Mouse (Mus musculus) midbrain, postnatal 0 days (tissue): ENCODE measurements around the gene E2f1. TPM values are rescaled to one million over a fixed set of nuclear protein-coding genes. Genes with fewer than 3 reads are reported as not detected.

ENCODE experiments used
- ATAC-seq: fragments of 200-750 bp; cut with Nextera tagmentation; 2 replicates; pipeline ENCODE4 v1.8.0; 2017; ENCODE audit warnings: moderate number of reproducible peaks, mild to moderate bottlenecking, moderate TSS enrichment, moderate library complexity; ENCODE audit not compliant: low FRiP score
- DNase-seq: peaks from one replicate; pipeline ENCODE4 v3.0.0-alpha.2; 2015; ENCODE audit warnings: low spot score
- H3K27ac ChIP-seq: fragments of 300-500 bp; sonication (generic); 2 replicates; pipeline ENCODE4 v1.5.1; 2014; ENCODE audit warnings: low read depth, mild to moderate bottlenecking, low read length, mixed read lengths
- H3K27me3 ChIP-seq: fragments of 300-500 bp; sonication (generic); 2 replicates; pipeline ENCODE4 v1.6.1; 2014; ENCODE audit warnings: low read length, control low read depth, mixed read lengths; ENCODE audit not compliant: insufficient read depth
- H3K36me3 ChIP-seq: fragments of 300-500 bp; sonication (generic); 2 replicates; pipeline ENCODE4 v1.6.1; 2014; ENCODE audit warnings: low read length, control low read depth, mixed read lengths; ENCODE audit not compliant: insufficient read depth
- H3K4me1 ChIP-seq: fragments of 300-500 bp; sonication (generic); 2 replicates; pipeline ENCODE4 v1.6.1; 2014; ENCODE audit warnings: mild to moderate bottlenecking, control low read depth, antibody characterized with exemption, low read length, mixed read lengths; ENCODE audit not compliant: insufficient read depth
- H3K4me2 ChIP-seq: fragments of 300-500 bp; sonication (generic); 2 replicates; pipeline ENCODE4 v1.6.1; 2014; ENCODE audit warnings: low read depth, mild to moderate bottlenecking, low read length, mixed read lengths; ENCODE audit not compliant: poor library complexity, severe bottlenecking
- H3K4me3 ChIP-seq: fragments of 300-500 bp; sonication (generic); 2 replicates; pipeline ENCODE4 v1.5.1; 2014; ENCODE audit warnings: low read depth, mild to moderate bottlenecking, low read length, moderate library complexity
- H3K9ac ChIP-seq: fragments of 300-500 bp; sonication (generic); replicated peaks from 2 replicates; pipeline ENCODE4 v1.6.1; 2014; ENCODE audit warnings: mild to moderate bottlenecking, low read length, moderate library complexity, mixed read lengths; ENCODE audit not compliant: poor library complexity, severe bottlenecking
- H3K9me3 ChIP-seq: fragments of 300-500 bp; sonication (generic); 2 replicates; pipeline ENCODE4 v1.6.1; 2016; ENCODE audit warnings: low read length, control low read depth
- CTCF ChIP-seq: IDR thresholded peaks from 2 replicates; pipeline ENCODE4 v1.5.1; 2016; ENCODE audit warnings: antibody characterized with exemption, mild to moderate bottlenecking
- WGBS: fragments of 180-500 bp; shearing (Covaris S2); extraction: QIAGEN DNeasy Blood & Tissue Kit; methylation state at CpG from one replicate; pipeline ENCODE4 v1.1.7; 2014; 5-methylcytosine and 5-hydroxymethylcytosine counted together
- polyA plus RNA-seq: library from polyadenylated mRNA; unstranded; fragments of >200 nt; fragmentation: Nextera tagmentation; extraction: Ambion mirVana; gene quantifications from 2 replicates; pipeline ENCODE4 v1.2.1, GENCODE M21; 2015
- total RNA-seq: library from RNA; depleted of rRNA; stranded (reverse); fragments of >200 nt; gene quantifications from 2 replicates; pipeline ENCODE4 v1.2.3, GENCODE M21; 2014

The E2f1 gene
- total and polyA plus RNA-seq, 2 experiments from 2014 or later: 2.0 to 2.1 TPM

- ATAC-seq (no peak), DNase-seq (no peak)
- H3K4me3 ChIP-seq: no peak overlapping the region
- TF ChIP-seq CTCF: no peak
- H3K36me3 ChIP-seq: no peaks in the 10 kb centered on the region
- H3K9me3 ChIP-seq: no peaks in the 10 kb centered on the region
- WGBS: 93% methylated on average over 22 of the region's 22 CpGs
- H3K9ac ChIP-seq: no peak overlapping the region
- H3K27ac ChIP-seq: no peak overlapping the region
- no peak overlapping the region for H3K4me2 ChIP-seq
- no peaks in the 10 kb centered on the region for H3K27me3 ChIP-seq
- H3K4me1 ChIP-seq: peaks cover 3% of the 10 kb centered on the region; the same call in 1 of the 2 replicates
These were observed 6.0 kb downstream of the E2f1 start for GRCm38 (mm10) chr2:154563612-154564170.

DNA sequence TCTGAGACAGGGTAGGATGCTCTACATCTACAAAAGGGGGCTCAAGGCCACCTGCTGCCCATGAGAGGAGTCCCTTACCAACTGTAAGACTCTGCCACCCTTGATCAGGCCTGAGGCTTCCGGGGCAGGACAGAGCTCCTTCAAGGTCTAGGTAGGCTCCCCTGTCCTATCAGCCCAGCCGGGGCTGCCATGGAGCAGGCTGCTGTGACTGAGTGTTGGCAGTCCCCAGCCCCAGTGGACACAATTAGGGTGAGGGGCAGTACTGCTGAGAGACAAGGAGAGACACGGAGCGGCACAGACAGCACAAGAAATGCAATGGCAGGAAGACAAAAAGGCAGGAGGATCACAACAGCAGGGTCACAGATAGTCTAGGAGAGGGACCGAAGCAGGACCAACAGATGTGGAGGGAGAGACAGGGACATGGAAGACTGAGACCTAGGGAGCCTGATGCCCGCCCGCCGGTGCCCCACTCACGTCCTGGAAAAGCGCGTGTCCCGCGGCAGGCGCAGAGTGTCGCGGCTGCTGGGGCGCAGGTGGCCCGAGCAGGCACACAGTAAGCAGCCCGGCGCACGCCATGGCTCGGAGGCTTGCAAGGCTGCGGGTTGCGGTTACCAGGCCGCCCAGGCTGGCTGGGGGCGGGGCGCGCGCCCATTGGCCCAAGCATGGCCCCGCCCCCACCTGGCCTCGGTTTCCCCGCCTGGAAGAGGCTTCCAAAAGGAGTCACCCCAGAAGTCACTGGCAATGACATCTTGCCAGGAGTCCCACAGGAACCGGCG is 11.2 kb downstream of the E2f1 start, which contains the start of gene Necab3:
Necab3 (minus strand) TSS at position 627 of the 776 bp plus-strand sequence.
- 0 out of 2 replicates have a peak, but pooled peaks cover 3% of the 10 kb centered on the region for H3K36me3 ChIP-seq
- DNase-seq (no peak), ATAC-seq (peak; percentile 61; the same call in 1 of the 2 replicates)
- peak within 1 kb of the TSS; percentile 47 for H3K4me3 ChIP-seq
- H3K27ac ChIP-seq: no peak within 1 kb of the TSS
- H3K27me3 ChIP-seq: no peaks in the 10 kb centered on the region
- H3K4me2 ChIP-seq: peak within 1 kb of the TSS; percentile 80
- H3K9ac ChIP-seq: peak within 1 kb of the TSS; percentile 63
- no peak for TF ChIP-seq CTCF
- peaks cover 9% of the 10 kb centered on the region for H3K4me1 ChIP-seq
- no peaks in the 10 kb centered on the region for H3K9me3 ChIP-seq
- 8% methylated on average over 32 of the region's 34 CpGs for WGBS

DNA sequence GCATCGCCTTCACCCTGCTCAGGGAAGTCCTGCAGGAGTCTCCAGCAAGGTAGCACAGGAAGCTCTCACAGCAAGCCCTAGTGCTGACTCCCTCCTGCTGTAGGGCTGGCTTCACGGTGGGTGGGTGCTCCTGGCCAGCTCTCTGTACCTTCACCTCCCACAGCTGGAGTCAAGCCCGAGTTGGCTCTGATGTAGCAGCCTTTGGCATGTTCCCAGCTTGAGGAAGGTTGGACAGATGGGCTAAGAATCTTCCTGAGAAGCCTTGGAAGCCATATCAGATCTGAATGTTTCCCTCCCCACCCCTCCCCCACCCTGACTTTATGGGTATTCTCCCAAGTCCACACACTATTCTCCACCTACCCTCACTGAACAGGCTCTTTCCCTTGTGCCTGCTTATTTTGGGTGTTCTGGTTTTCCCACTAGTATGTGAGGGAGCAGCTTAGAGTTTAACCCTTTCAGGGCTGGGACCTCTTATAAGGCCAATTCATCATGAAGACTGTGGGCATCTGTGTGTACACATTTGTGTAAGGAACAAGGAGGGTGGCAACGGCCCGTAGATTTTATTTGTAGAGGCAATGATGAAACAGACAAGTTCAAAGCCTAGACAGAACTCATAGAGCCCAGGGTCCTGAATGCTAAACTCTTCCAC is 12.4 kb downstream of the E2f1 start:
- DNase-seq (no peak), ATAC-seq (no peak)
- Histone ChIP-seq H3K27me3 (no peaks in the 10 kb centered on the region), H3K4me1 (peaks cover 14% of the 10 kb centered on the region), H3K27ac (no peak overlapping the region), H3K4me2 (peak overlapping the region; percentile 80), H3K4me3 (no peak overlapping the region; the same call in 1 of the 2 replicates), H3K36me3 (0 out of 2 replicates have a peak, but pooled peaks cover 3% of the 10 kb centered on the region), H3K9ac (0 out of 2 replicates have a peak overlapping the region, but pooled peaks have one; percentile 4), H3K9me3 (no peaks in the 10 kb centered on the region)
- TF ChIP-seq CTCF: no peak
- 51% methylated on average over 5 of the region's 5 CpGs for WGBS

DNA sequence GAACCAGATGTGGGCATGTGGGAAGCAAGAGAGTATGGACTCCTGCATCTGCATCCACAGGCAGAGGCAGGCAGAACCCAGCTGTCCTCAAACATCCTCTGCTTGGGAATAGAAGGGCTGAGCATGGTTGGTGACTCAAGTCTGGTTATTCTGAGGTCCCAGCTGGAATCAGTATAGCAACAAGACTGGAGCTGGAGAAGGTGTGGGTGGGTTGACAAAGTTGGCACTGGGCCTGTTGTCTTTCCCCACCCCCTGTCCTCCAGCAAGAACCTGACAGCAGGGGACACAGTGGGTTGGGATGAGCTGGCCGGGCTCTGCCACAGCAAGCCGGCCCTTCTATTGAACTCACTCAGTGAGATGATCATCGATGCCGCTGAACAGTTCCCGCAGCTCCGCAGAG is 14.5 kb downstream of the E2f1 start:
- Histone ChIP-seq H3K4me3 (no peak overlapping the region), H3K4me1 (peaks cover 17% of the 10 kb centered on the region), H3K9ac (no peak overlapping the region), H3K27ac (no peak overlapping the region), H3K27me3 (no peaks in the 10 kb centered on the region), H3K4me2 (no peak overlapping the region), H3K36me3 (0 out of 2 replicates have a peak, but pooled peaks cover 3% of the 10 kb centered on the region), H3K9me3 (no peaks in the 10 kb centered on the region)
- 65% methylated on average over 6 of the region's 6 CpGs for WGBS
- ATAC-seq (no peak), DNase-seq (no peak)
- TF ChIP-seq CTCF: no peak

GRCm38 (mm10) chr2:154552424-154552907 is 17.2 kb downstream of the E2f1 start:
- Histone ChIP-seq H3K4me3 (no peak overlapping the region), H3K9ac (no peak overlapping the region), H3K27ac (no peak overlapping the region), H3K4me1 (peaks cover 14% of the 10 kb centered on the region; the same call in 1 of the 2 replicates), H3K9me3 (no peaks in the 10 kb centered on the region), H3K4me2 (peak overlapping the region; percentile 30), H3K36me3 (0 out of 2 replicates have a peak, but pooled peaks cover 3% of the 10 kb centered on the region), H3K27me3 (no peaks in the 10 kb centered on the region)
- DNase-seq (peak; percentile 91), ATAC-seq (peak; percentile 59)
- 24% methylated on average over 27 of the region's 27 CpGs for WGBS
- peak; percentile 68 for TF ChIP-seq CTCF
